Mouse (Mus musculus) sigmoid colon, adult 10 weeks (tissue): ENCODE data around the gene Nsun6. TPM values are rescaled to one million over a fixed set of nuclear protein-coding genes. Genes with fewer than 3 reads are reported as not detected.

Experiments
- polyA plus RNA-seq: library from polyadenylated mRNA; stranded (reverse); fragments of 350-450 nt; fragmentation: Illumina TruSeq; extraction: RNeasy Lipid Tissue Mini Kit (QIAGEN cat#74804); gene quantifications from one replicate; pipeline ENCODE4 v1.2.3, GENCODE M21; 2014; ENCODE audit warnings: low read depth, low replicate concordance

The Nsun6 gene
- polyA plus RNA-seq = 17.4 TPM

GRCm38 (mm10) chr2:15054945-15055637 lies at the start of gene Nsun6:
TSS of gene Nsun6 (minus strand) at chr2:15055069.

GRCm38 (mm10) chr2:15049117-15049873 lies 5.6 kb downstream of the Nsun6 start, which contains the start of gene Arl5b:
TSS of gene Arl5b (plus strand) at chr2:15049395.

Other genes starting within 250 kb of the Nsun6 start
- 86.9 TPM for gene Arl5b, start 5.7 kb downstream of the Nsun6 start, polyA plus RNA-seq